In the genomic region with DNA sequence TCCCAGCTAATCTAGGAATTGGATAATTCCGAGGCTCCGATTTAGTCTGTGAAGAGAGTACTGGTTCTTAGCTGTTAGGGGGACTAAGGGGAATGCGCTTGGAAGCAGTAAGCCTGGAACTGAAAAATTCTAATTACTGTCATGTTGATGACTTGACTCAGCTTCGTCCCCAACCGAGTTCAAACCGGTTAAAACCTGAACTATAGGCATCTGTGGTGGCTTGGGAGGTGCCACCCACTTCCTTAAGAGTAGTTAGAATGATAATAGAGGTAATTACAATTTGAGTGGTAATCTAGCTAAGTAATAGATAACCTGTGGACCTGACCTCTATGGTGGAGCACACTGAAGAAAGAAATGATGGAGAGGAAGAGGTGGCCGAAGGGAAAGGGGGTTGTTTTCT, we compare ENCODE assay signal across 8 mouse cellular contexts. TPM values are rescaled to one million over a fixed set of nuclear protein-coding genes. Genes with fewer than 3 reads are reported as not detected.
DNase-seq lines count a peak whose midpoint lies in the region; ATAC-seq lines count a peak whose summit lies in the region.

No protein-coding gene starts in this region.

- peaks cover 19% of the 10 kb centered on the region for H3K4me1 ChIP-seq in forebrain, embryonic 10.5 days
- H3K4me1 ChIP-seq in liver, embryonic 13.5 days (replicated peaks): peaks cover 31% of the 10 kb centered on the region

- no peaks in the 10 kb centered on the region for H3K9me3 ChIP-seq in forebrain, embryonic 10.5 days
- H3K9me3 ChIP-seq in liver, embryonic 13.5 days (replicated peaks): no peaks in the 10 kb centered on the region

- peak overlapping the region; percentile 86 for H3K9ac ChIP-seq in liver, embryonic 13.5 days

- WGBS in forebrain, embryonic 10.5 days: 18% methylated on average over 7 of the region's 7 CpGs
- WGBS in liver, embryonic 13.5 days (ENCODE audit: insufficient replicate concordance): 30% methylated on average over 7 of the region's 7 CpGs

- H3K4me2 ChIP-seq in liver, embryonic 13.5 days: peak overlapping the region; percentile 81

- peaks cover 27% of the 10 kb centered on the region for H3K36me3 ChIP-seq in forebrain, embryonic 10.5 days (replicated peaks)
- peaks cover 18% of the 10 kb centered on the region for H3K36me3 ChIP-seq in liver, embryonic 13.5 days

- H3K27ac ChIP-seq in forebrain, embryonic 10.5 days: peak overlapping the region; percentile 70; the same call in 1 of the 2 replicates
- H3K27ac ChIP-seq in liver, embryonic 13.5 days: no peak overlapping the region

- DNase-seq in 416B (ENCODE audit: low read depth) (peak; percentile 79), ES-CJ7 (ENCODE audit: low read depth, low spot score) (peak; percentile 97)
- no peak for DNase-seq in forebrain, embryonic 10.5 days (ENCODE audit: extremely low spot score, low spot score)
- DNase-seq in liver, embryonic 13.5 days: peak; percentile 3
- DNase-seq in thymus, postnatal 25 days: no peak
- DNase-seq in urinary bladder, postnatal 4 days (ENCODE audit: low spot score in 2 of 2): no peak
- DNase-seq in ovary, postnatal 14 days (ENCODE audit: low spot score): no peak

- no peak for ATAC-seq in liver, embryonic 13.5 days (ENCODE audit: low read depth)
- ATAC-seq in granulocyte monocyte progenitor cell, adult 5-6 weeks (replicated peaks; ENCODE audit: poor library complexity, severe bottlenecking): no peak

- no peaks in the 10 kb centered on the region for H3K27me3 ChIP-seq in forebrain, embryonic 10.5 days (ENCODE audit: poor library complexity, severe bottlenecking)
- no peaks in the 10 kb centered on the region for H3K27me3 ChIP-seq in liver, embryonic 13.5 days

- H3K4me3 ChIP-seq in forebrain, embryonic 10.5 days: peak overlapping the region; percentile 84
- H3K4me3 ChIP-seq in liver, embryonic 13.5 days (replicated peaks): peak overlapping the region; percentile 85

RNA-seq across cellular contexts. Expression of a gene that starts 1.5 kb away (rescaled TPM):
- 9.3 and 9.4 TPM in 2 replicates for polyA plus RNA-seq in forebrain, embryonic 10.5 days (2016; fragmentation: Nextera tagmentation; extraction: Ambion mirVana)
- polyA plus RNA-seq in liver, embryonic 13.5 days (2015; fragmentation: Nextera tagmentation; extraction: Ambion mirVana): 3.8 and 5.6 TPM in 2 replicates
- 16.3 and 31.2 TPM in 2 replicates for total RNA-seq in granulocyte monocyte progenitor cell, adult 5-6 weeks (2014; fragmentation: Nextera tagmentation)
- 5.1 and 7.3 TPM in 2 replicates for total RNA-seq in granulocyte monocyte progenitor cell, adult 5-6 weeks (2017)

RNA-seq across cellular contexts. Expression of a gene that starts 1.6 kb away (rescaled TPM):
- 72.7 and 74.8 TPM in 2 replicates for polyA plus RNA-seq in forebrain, embryonic 10.5 days (2016; fragmentation: Nextera tagmentation; extraction: Ambion mirVana)
- 33.0 and 38.8 TPM in 2 replicates for polyA plus RNA-seq in liver, embryonic 13.5 days (2015; fragmentation: Nextera tagmentation; extraction: Ambion mirVana)
- 36.1 and 51.2 TPM in 2 replicates for total RNA-seq in granulocyte monocyte progenitor cell, adult 5-6 weeks (2014; fragmentation: Nextera tagmentation)
- 78.3 and 91.5 TPM in 2 replicates for total RNA-seq in granulocyte monocyte progenitor cell, adult 5-6 weeks (2017)

RNA-seq across cellular contexts. Expression of a gene that starts 56.2 kb away (rescaled TPM):
- 7.3 and 8.1 TPM in 2 replicates for polyA plus RNA-seq in forebrain, embryonic 10.5 days (2016; fragmentation: Nextera tagmentation; extraction: Ambion mirVana)
- 0.40 and 0.68 TPM in 2 replicates for polyA plus RNA-seq in liver, embryonic 13.5 days (2015; fragmentation: Nextera tagmentation; extraction: Ambion mirVana)
- total RNA-seq in granulocyte monocyte progenitor cell, adult 5-6 weeks (2014; fragmentation: Nextera tagmentation): 0.49 and 2.3 TPM in 2 replicates
- 1.2 and 1.5 TPM in 2 replicates for total RNA-seq in granulocyte monocyte progenitor cell, adult 5-6 weeks (2017)

Comparison
In these comparisons a context has a peak if more than half of its experiments do, and no peak if none do; other contexts are left out.
1. DNase-seq: peak in 416B (single experiment), ES-CJ7 (single experiment) and liver, embryonic 13.5 days (single experiment); none in forebrain, embryonic 10.5 days (single experiment), thymus, postnatal 25 days (single experiment), urinary bladder, postnatal 4 days (0 of 2) and ovary, postnatal 14 days (single experiment).